Mouse (Mus musculus): ENCODE data around the gene Fam107b. TPM values are rescaled to one million over a fixed set of nuclear protein-coding genes. Genes with fewer than 3 reads are reported as not detected.

The Fam107b gene
- polyA plus RNA-seq, 1 experiment from 2014 or later, result 30.3 TPM

GRCm38 (mm10) chr2:3654606-3655005 lies 84.3 kb downstream of the Fam107b start:
- no peak overlapping the region for H3K4me2 ChIP-seq
- ATAC-seq (replicated peaks), result no peak
- H3K9me3 ChIP-seq, result no peaks in the 10 kb centered on the region
- H3K36me3 ChIP-seq (replicated peaks), result no peaks in the 10 kb centered on the region
- no peaks in the 10 kb centered on the region for H3K4me1 ChIP-seq
- no peak overlapping the region for H3K4me3 ChIP-seq
- no peak overlapping the region for H3K27ac ChIP-seq
- no peak overlapping the region for H3K9ac ChIP-seq
- no peaks in the 10 kb centered on the region for H3K27me3 ChIP-seq (replicated peaks)

DNA sequence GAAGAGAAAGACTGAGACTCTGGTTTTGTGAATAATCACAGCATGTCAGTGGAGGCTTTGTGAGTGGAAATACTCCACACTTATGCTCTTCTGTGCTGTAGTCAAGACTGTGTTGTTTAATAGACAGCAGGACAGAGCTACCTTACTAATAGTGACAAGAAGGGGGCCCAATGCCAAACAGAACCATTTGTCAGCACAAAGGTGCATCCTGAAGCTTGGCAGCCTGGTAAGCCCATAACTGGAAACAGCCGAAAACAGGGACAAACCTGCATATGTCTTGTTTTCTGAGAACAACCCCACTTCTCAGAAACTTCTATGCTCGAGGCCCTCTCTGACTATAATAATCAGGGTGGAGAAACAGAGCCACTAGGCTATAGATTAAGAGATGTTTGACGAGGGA lies 85.8 kb downstream of the Fam107b start:
- 87% methylated on average over 3 of the region's 3 CpGs for WGBS
- no peaks in the 10 kb centered on the region for H3K4me1 ChIP-seq
- no peak overlapping the region for H3K4me2 ChIP-seq
- no peak overlapping the region for H3K27ac ChIP-seq
- no peaks in the 10 kb centered on the region for H3K27me3 ChIP-seq (replicated peaks)
- H3K9ac ChIP-seq, result no peak overlapping the region
- H3K36me3 ChIP-seq (replicated peaks), result no peaks in the 10 kb centered on the region
- H3K9me3 ChIP-seq, result no peaks in the 10 kb centered on the region
- no peak overlapping the region for H3K4me3 ChIP-seq
- no peak for ATAC-seq (replicated peaks)

GRCm38 (mm10) chr2:3656834-3657233 lies 86.5 kb downstream of the Fam107b start:
- H3K4me2 ChIP-seq, result no peak overlapping the region

GRCm38 (mm10) chr2:3657376-3657775 lies 87.1 kb downstream of the Fam107b start:
- WGBS, result 86% methylated on average over 5 of the region's 5 CpGs
- H3K36me3 ChIP-seq (replicated peaks), result no peaks in the 10 kb centered on the region
- ATAC-seq (replicated peaks), result no peak

More at GRCm38 (mm10) chr2:3656834-3657233, 86.5 kb downstream of the Fam107b start:
- Histone ChIP-seq H3K9ac (no peak overlapping the region), H3K27ac (no peak overlapping the region), H3K4me1 (no peaks in the 10 kb centered on the region), H3K9me3 (no peaks in the 10 kb centered on the region), H3K36me3 (replicated peaks) (no peaks in the 10 kb centered on the region), H3K27me3 (replicated peaks) (no peaks in the 10 kb centered on the region), H3K4me3 (no peak overlapping the region)
- no peak for ATAC-seq (replicated peaks)
- WGBS, result 91% methylated on average over 6 of the region's 6 CpGs

GRCm38 (mm10) chr2:3657811-3658730 lies 87.8 kb downstream of the Fam107b start:
- Histone ChIP-seq H3K4me1 (no peaks in the 10 kb centered on the region), H3K27me3 (replicated peaks) (no peaks in the 10 kb centered on the region), H3K36me3 (replicated peaks) (no peaks in the 10 kb centered on the region), H3K27ac (no peak overlapping the region), H3K9ac (no peak overlapping the region), H3K4me3 (no peak overlapping the region), H3K4me2 (no peak overlapping the region), H3K9me3 (no peaks in the 10 kb centered on the region)
- WGBS, result 67% methylated on average over 11 of the region's 11 CpGs
- no peak for ATAC-seq (replicated peaks)

More at GRCm38 (mm10) chr2:3657376-3657775, 87.1 kb downstream of the Fam107b start:
- H3K27ac ChIP-seq, result no peak overlapping the region
- no peaks in the 10 kb centered on the region for H3K27me3 ChIP-seq (replicated peaks)
- no peak overlapping the region for H3K9ac ChIP-seq
- no peaks in the 10 kb centered on the region for H3K4me1 ChIP-seq
- no peaks in the 10 kb centered on the region for H3K9me3 ChIP-seq
- no peak overlapping the region for H3K4me2 ChIP-seq
- H3K4me3 ChIP-seq, result no peak overlapping the region

DNA sequence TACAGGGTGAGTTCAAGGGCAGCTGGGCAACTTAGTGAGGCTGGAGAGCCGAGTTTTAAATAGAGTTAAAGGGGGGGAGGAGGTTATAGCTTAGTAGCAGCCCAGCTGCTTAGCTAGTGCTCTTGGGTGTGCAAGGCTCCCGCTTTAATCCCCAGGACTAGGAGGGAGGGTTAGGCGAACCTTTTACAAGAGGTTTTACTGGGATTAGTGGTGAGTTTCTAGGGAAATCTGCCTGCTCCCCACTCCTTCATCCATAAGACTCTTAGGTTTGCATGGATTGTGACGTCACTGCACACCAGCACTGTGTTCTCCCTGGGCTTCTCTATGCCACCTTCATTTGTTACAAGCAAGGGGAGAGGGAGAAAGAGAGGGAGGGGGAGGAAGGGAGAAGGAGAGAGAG lies 88.6 kb downstream of the Fam107b start:
- H3K9me3 ChIP-seq, result no peaks in the 10 kb centered on the region
- no peak overlapping the region for H3K9ac ChIP-seq
- WGBS, result 9% methylated on average over 4 of the region's 4 CpGs
- ATAC-seq (replicated peaks), result peak; percentile 60
- H3K27ac ChIP-seq, result no peak overlapping the region
- H3K27me3 ChIP-seq (replicated peaks), result no peaks in the 10 kb centered on the region
- H3K4me3 ChIP-seq, result no peak overlapping the region
- H3K36me3 ChIP-seq (replicated peaks), result no peaks in the 10 kb centered on the region
- H3K4me2 ChIP-seq, result no peak overlapping the region
- H3K4me1 ChIP-seq, result no peaks in the 10 kb centered on the region

GRCm38 (mm10) chr2:3659300-3659910 lies 89.1 kb downstream of the Fam107b start:
- H3K9ac ChIP-seq, result no peak overlapping the region
- 41% methylated on average over 5 of the region's 5 CpGs for WGBS
- H3K4me1 ChIP-seq, result no peaks in the 10 kb centered on the region
- no peaks in the 10 kb centered on the region for H3K9me3 ChIP-seq
- H3K27me3 ChIP-seq (replicated peaks), result no peaks in the 10 kb centered on the region
- no peak overlapping the region for H3K4me2 ChIP-seq
- no peak for ATAC-seq (replicated peaks)
- no peak overlapping the region for H3K4me3 ChIP-seq
- no peak overlapping the region for H3K27ac ChIP-seq
- H3K36me3 ChIP-seq (replicated peaks), result no peaks in the 10 kb centered on the region

DNA sequence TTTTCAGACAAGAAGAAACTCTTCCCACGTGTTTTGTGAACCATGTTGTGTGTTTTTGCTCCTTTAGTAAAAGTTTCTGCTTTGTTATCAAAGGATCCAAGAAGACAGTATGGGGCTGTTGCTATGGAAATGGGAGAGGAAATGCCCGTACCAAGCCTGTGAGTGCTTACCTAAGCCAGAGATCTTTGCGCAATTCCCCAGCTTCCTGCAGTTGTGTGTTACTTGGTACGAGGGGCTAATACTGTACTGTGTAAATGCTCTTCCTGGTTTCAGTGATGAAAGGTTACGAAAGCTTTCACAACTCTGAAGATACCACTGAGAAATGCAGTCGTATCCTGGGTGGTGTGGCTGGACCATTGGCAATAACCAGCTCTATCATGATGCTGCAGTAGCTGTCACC lies 93.8 kb downstream of the Fam107b start:
- H3K27ac ChIP-seq, result no peak overlapping the region

GRCm38 (mm10) chr2:3668682-3669081 lies 98.4 kb downstream of the Fam107b start:
- Histone ChIP-seq H3K4me1 (no peaks in the 10 kb centered on the region), H3K36me3 (replicated peaks) (no peaks in the 10 kb centered on the region), H3K4me3 (no peak overlapping the region), H3K4me2 (no peak overlapping the region), H3K27me3 (replicated peaks) (no peaks in the 10 kb centered on the region), H3K9ac (no peak overlapping the region), H3K27ac (no peak overlapping the region), H3K9me3 (no peaks in the 10 kb centered on the region)
- WGBS, result 60% methylated on average over 3 of the region's 3 CpGs
- ATAC-seq (replicated peaks), result peak; percentile 54; the same call in 1 of the 2 replicates

More for the DNA sequence above, 93.8 kb downstream of the Fam107b start:
- ATAC-seq (replicated peaks), result no peak
- Histone ChIP-seq H3K36me3 (replicated peaks) (no peaks in the 10 kb centered on the region), H3K4me3 (no peak overlapping the region), H3K9ac (no peak overlapping the region), H3K9me3 (no peaks in the 10 kb centered on the region), H3K4me1 (no peaks in the 10 kb centered on the region), H3K27me3 (replicated peaks) (no peaks in the 10 kb centered on the region), H3K4me2 (no peak overlapping the region)
- WGBS, result 60% methylated on average over 6 of the region's 6 CpGs

GRCm38 (mm10) chr2:3669646-3670045 lies 99.4 kb downstream of the Fam107b start:
- H3K36me3 ChIP-seq (replicated peaks), result no peaks in the 10 kb centered on the region
- no peak overlapping the region for H3K4me3 ChIP-seq
- H3K9ac ChIP-seq, result no peak overlapping the region
- 61% methylated on average over 2 of the region's 2 CpGs for WGBS
- no peak overlapping the region for H3K27ac ChIP-seq
- no peaks in the 10 kb centered on the region for H3K9me3 ChIP-seq
- ATAC-seq (replicated peaks), result no peak
- H3K4me2 ChIP-seq, result no peak overlapping the region
- no peaks in the 10 kb centered on the region for H3K4me1 ChIP-seq
- no peaks in the 10 kb centered on the region for H3K27me3 ChIP-seq (replicated peaks)

DNA sequence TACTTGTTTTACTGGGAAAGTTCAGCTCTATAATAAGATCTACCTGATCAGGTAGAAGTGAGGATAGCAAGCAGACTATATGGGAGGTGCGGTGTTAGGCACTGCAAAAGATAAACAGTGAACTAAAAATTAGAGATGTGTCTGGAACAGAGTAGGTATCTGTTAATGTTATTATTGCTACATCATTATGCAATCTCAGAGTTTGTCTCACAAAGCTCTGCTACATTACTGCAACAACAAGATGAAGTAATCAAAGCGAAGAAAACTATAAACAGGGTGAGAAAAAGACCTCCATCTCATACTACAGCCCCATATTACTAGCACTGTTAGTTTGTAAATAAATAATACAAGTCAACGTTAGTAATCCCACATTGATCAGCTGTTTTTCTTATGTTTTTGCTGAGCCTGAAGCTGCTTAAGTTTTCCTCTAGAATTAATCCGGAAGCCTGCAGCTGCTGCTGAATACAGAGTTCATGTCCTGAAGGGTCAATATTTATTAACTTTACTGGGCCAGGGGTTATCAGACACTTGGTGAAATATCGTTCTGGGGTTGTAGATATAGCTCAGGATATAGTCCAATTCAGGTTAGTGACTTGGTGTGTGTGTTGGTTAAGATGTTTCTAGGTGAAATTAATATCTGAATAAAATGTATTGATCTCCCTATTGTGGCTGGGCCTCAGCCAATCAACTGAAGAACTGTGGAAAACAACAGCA lies 102.5 kb downstream of the Fam107b start:
- Histone ChIP-seq H3K9ac (no peak overlapping the region), H3K27me3 (replicated peaks) (no peaks in the 10 kb centered on the region), H3K36me3 (replicated peaks) (no peaks in the 10 kb centered on the region), H3K27ac (no peak overlapping the region), H3K4me1 (no peaks in the 10 kb centered on the region), H3K9me3 (no peaks in the 10 kb centered on the region), H3K4me3 (no peak overlapping the region), H3K4me2 (no peak overlapping the region)
- 87% methylated on average over 5 of the region's 5 CpGs for WGBS
- ATAC-seq (replicated peaks), result no peak

GRCm38 (mm10) chr2:3675481-3675880 lies 105.2 kb downstream of the Fam107b start:
- Histone ChIP-seq H3K4me1 (no peaks in the 10 kb centered on the region), H3K36me3 (replicated peaks) (no peaks in the 10 kb centered on the region), H3K27ac (no peak overlapping the region), H3K27me3 (replicated peaks) (no peaks in the 10 kb centered on the region), H3K9ac (no peak overlapping the region), H3K4me3 (no peak overlapping the region), H3K4me2 (no peak overlapping the region), H3K9me3 (no peaks in the 10 kb centered on the region)
- WGBS, result 93% methylated on average over 1 of the region's 1 CpGs
- no peak for ATAC-seq (replicated peaks)
